Mouse (Mus musculus): ENCODE results near the gene Lrr1.
A peak's percentile ranks its signal among the peaks of the same experiment; 100 is the strongest.
"Not testable (repeated sequence)": the region's sequence is repeated elsewhere in the genome, so short reads cannot be mapped to it uniquely, and the experiment has no call there.

Lrr1 gene

GRCm38 (mm10) chr12:69166861-69167581 lies 1.6 kb upstream of the Lrr1 start:
- DNase-seq, result not testable (repeated sequence)

- DNase-seq, result no peak
Measured at GRCm38 (mm10) chr12:69167656-69168460, 756 bp upstream of the Lrr1 start.

DNA sequence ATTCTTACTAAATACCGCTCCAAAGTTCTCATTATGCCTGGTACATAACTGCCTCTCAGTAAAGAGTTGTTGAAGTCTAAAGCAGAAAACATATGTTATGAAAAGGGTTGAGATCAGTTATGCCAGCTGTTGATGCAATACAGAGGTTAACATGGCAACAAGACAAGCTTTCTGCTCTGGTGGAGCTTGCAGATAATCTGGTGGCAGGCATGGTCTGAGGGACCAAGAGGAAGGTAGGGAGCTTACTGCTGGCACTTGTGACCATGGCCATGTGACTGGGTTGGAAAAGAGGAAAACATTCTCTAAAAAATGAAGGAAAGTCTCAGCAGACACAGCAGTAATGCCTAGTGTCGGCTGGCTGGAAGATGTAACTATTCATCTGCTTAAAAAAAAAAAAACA lies 2.7 kb downstream of the Lrr1 start:
- DNase-seq, result no peak

- no peak for DNase-seq
Measured at GRCm38 (mm10) chr12:69175975-69176374, 7.4 kb downstream of the Lrr1 start.

GRCm38 (mm10) chr12:69177526-69177925 lies 8.9 kb downstream of the Lrr1 start:
- DNase-seq, result no peak

DNA sequence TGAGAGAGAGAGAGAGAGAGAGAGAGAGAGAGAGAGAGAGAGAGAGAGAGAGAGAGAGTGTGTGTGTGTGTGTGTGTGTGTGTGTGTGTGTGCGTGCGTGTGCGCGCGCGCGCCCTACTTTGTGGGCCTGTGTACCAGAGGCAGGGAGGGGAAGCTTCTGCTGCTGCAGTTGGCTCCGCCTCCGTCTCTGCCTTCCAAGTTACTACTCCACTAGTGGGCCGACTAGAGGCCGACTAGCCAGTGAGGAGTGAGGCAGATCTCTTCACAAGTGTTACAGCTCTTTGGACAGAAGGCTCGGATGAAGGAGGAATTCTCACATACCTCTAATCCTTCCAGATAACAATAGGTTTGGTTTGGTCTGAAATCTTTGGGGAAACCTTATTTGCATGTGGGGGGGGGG lies 10.8 kb downstream of the Lrr1 start:
- no peak for DNase-seq

GRCm38 (mm10) chr12:69181800-69182199 lies 13.2 kb downstream of the Lrr1 start:
- DNase-seq, result no peak

DNA sequence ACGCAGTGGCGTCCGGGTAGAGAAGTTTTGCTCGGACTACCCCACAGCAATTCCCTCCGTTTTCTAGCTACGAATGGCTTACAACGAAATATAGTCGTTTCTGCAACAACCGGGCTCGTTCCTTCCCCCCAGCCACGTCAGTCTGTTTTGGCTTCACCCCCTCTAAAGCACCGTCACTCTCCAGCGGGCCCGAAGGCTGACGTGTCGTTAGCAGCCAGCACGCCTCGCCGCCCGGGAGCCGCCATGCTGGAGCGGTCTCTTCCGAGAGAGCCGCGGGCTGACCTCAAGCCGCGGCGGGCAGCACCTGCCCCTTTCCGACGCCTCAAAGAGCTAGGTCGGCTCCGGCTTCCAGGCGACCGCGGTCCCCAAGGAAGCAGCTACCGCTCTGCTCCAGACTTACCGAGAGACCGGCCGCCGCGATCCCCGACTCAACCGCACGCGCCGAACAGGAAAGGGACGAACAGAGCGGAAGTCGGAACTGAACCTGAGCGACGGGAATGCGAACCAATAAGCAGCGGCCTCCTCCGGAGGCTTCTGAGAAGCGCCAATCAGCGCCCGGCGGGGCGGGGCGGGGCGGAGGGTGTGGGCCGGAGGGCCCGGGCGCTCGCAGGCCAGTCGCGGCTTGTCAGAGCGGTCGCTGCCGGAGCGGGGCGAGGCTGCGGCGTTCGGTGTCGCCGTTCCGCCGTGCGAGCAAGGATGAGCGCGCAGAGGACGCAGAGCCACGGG lies 15.1 kb downstream of the Lrr1 start, which contains the start of the genes Rpl36al and Mgat2:
Gene Rpl36al (minus strand): TSS at position 501 of the 726 bp plus-strand sequence.
Gene Mgat2 (plus strand): TSS at position 575 of the 726 bp plus-strand sequence.
- peak; percentile 99 for DNase-seq

DNA sequence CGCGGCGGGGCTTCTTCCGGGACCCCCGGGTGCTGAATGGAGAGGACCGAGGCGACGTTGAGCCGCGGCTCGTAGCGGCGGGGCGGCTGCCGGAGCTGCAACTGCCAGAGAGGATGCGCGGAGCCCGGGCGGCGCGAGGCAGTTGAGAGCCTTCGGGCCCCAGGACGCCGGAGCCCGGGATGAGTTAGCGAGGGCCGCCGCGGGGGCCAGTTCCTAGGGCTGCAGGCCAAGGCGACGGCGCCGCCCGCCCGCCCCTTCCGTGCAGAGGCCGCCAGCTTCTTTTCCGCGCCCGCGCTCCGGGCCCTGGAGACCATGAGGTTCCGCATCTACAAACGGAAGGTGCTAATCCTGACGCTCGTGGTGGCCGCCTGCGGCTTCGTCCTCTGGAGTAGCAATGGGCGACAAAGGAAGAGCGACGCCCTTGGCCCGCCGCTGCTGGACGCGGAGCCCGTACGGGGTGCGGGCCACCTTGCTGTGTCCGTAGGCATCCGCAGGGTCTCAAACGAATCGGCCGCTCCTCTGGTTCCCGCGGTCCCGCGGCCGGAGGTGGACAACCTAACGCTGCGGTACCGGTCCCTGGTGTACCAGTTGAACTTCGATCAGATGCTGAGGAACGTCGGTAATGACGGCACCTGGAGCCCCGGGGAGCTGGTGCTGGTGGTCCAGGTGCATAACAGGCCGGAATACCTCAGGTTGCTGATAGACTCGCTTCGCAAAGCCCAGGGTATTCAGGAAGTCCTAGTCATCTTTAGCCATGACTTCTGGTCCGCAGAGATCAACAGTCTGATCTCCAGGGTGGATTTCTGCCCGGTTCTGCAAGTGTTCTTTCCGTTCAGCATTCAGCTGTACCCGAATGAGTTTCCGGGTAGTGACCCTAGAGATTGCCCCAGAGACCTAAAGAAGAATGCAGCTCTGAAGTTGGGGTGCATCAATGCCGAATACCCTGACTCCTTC lies 16.0 kb downstream of the Lrr1 start:
- no peak for DNase-seq

DNA sequence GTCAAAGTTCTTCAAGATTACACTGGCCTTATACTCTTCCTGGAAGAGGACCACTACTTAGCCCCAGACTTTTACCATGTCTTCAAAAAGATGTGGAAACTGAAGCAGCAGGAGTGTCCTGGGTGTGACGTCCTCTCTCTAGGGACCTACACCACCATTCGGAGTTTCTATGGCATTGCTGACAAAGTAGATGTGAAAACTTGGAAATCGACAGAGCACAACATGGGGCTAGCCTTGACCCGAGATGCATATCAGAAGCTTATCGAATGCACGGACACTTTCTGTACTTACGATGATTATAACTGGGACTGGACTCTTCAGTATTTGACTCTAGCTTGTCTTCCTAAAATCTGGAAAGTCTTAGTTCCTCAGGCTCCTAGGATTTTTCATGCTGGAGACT lies 16.8 kb downstream of the Lrr1 start:
- DNase-seq, result peak; percentile 20

GRCm38 (mm10) chr12:69186811-69187471 lies 18.3 kb downstream of the Lrr1 start:
- DNase-seq, result peak; percentile 53

GRCm38 (mm10) chr12:69190074-69190473 lies 21.5 kb downstream of the Lrr1 start:
- DNase-seq, result no peak

DNA sequence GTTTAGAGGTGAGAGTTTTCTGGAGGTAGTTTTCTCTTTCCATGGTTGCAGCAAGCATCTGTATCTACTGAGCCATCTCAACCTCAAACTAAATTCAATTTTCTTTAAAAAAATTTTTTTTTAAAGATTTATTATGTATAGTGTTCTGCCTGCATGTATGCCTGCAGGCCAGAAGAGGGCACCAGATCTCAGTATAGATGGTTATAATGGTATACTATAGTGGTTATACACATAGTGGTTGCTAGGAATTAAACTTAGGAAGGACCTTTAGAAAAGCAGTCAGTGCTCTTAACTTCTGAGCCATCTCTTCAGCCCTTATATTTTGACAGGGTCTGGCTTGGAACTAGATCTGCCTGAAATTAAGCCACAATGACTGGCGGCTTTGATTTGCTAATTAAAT lies 21.9 kb downstream of the Lrr1 start:
- DNase-seq, result no peak

- DNase-seq, result no peak
Measured at GRCm38 (mm10) chr12:69191396-69191795, 22.8 kb downstream of the Lrr1 start.

DNA sequence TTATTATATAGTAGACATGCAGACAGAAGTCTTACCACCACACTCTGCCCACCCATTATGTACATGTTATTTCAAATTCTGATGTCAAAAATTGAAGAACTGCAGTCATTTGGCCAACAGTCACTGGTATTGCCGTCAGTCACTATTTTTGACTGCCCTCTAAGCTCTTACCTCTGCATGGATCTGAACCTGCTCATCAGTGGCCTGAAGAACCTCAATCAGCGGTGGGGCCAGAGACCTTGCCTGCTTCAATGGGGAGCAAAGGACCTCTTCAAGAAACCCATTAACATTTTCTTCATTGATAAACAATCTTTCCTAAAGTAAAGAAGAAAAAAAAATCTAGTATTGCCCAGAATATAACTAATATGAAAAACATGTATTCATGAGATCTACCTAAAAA lies 24.0 kb downstream of the Lrr1 start:
- DNase-seq, result no peak

GRCm38 (mm10) chr12:69196444-69197377 lies 28.1 kb downstream of the Lrr1 start, which contains the start of gene Gm49383:
TSS of gene Gm49383 (minus strand) at chr12:69197104.
- DNase-seq, result peak; percentile 78

- peak; percentile 61 for DNase-seq
Measured at GRCm38 (mm10) chr12:69197378-69198163, 29.0 kb downstream of the Lrr1 start.

- peak; percentile 85 for DNase-seq
Measured at GRCm38 (mm10) chr12:69198164-69198535, 29.5 kb downstream of the Lrr1 start, which contains the start of gene Dnaaf2. TSS of gene Dnaaf2 (minus strand) at chr12:69198429.

DNA sequence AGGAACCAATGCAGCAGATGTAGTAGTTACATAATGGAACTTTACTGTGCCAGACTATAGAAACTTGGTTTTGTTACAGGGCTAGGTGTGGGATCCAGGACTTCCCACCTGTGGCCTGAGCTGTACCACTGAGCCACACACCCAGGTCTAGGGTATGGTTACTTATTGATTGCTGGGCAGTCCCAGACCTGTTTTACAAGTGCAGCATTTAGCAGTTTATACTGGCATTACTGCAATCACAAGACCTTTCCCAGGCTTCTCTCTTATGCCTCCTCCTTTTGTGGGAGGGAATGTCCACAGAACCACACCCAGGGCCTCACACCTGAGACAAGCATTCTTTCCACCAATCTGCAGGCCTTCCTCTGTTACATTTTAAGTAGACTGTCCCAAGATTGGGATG lies 30.4 kb downstream of the Lrr1 start:
- DNase-seq, result no peak
